Mouse (Mus musculus) 3T3-L1 (cell line): ENCODE results near the gene Galntl5.
A peak's percentile ranks its signal among the peaks of the same experiment; 100 is the strongest.
"Not testable (repeated sequence)": the region's sequence is repeated elsewhere in the genome, so short reads cannot be mapped to it uniquely, and the experiment has no call there.

Experiments
- DNase-seq: peaks from one replicate; pipeline ENCODE4 v3.0.0-alpha.2; 2015; ENCODE audit warnings: low read depth, low spot score

Gene Galntl5

DNA sequence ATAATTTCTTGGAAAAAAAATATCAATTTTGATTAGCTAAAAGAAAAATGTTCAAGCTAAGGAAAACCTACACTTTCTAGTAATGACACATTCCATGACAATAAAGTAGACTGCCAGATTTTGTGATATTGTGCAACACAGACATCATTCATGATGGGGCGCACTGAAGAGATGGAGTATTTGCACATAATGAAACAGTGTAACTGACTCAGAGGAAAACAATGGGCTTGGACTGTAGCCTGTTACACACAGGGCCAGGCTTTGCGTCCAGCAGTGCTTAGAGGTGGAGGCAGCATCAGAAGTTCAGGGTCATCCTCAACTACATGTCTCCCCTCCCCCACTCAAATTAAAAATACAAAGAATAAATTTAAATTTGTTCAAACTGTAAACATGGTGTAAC is 9.3 kb downstream of the Galntl5 start:
- no peak for DNase-seq

DNA sequence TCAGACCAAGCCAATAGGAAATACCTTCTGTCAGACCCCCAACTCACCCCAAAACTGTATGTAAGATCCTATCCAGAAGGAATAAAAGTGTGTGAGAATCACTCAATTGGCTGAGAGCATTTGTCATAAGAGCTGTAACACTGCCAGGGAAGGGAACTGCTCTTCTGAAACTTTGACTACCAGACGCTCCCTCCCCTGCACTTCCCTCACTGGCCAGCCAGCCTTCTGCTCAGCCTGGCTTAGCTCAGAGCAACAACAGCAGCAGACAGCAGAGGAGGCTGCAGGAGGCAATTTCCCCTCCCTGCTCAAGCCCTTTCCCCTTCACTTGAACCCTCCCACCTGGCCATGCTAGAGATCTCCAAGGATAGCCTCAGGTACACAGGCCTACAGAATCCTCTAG is 30.6 kb downstream of the Galntl5 start:
- DNase-seq, result no peak

DNA sequence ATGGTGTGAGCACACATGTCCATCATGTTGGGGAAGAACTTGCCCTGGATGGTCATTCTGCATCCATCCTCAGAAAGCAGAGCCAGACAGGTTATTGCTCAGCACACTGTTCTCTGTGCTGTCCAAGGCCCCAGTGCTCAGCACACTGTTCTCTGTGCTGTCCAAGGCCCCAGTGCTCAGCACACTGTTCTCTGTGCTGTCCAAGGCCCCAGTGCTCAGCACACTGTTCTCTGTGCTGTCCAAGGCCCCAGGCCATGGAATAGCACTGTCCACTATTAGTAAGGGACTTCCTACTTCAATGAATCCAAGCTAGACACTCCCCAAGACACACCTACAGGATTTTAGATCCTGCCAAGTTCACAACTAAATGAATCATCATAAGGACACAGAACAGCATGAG is 32.0 kb downstream of the Galntl5 start:
- not testable (repeated sequence) for DNase-seq

DNA sequence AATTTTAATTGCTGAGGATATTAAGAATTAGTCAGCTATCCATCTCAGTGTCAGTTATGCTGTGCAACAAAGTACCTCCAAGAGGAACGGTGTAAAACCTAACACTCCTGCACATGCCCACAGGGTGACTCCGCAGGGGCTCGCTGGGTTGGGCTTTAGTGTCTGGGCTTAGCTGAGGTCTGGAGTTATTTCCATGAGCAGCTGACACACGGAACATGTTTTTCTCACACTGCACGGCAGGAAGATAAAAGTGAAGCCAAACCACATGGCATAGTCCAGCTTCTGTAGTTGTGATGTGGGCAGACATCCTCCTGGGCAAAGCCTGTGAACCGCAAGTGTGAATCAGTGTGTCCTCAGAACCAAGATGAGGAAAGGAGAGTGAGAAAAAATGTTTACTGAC is 33.7 kb downstream of the Galntl5 start:
- DNase-seq, result no peak

DNA sequence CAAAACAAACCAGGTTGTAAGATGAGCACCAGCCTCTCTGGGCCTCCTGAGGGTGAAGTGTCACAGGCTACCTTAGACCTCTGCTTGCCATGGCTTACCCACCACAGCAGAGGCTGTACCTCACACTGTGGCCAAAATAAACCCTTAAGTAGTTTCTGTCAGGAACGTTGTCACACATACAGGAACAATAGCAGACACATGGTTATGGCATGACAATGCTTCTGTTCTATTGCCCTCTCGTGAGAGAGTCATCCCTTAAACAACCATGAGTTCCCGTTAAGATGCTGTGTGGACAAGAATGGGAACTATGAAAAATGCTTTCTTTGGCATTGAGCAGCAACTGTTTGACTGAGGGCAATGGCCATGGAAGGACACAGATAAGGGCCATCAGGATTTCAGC is 40.3 kb downstream of the Galntl5 start, which contains the start of gene Galnt11:
Galnt11 (plus strand) TSS at position 301 of the 400 bp plus-strand sequence.
- DNase-seq, result no peak

DNA sequence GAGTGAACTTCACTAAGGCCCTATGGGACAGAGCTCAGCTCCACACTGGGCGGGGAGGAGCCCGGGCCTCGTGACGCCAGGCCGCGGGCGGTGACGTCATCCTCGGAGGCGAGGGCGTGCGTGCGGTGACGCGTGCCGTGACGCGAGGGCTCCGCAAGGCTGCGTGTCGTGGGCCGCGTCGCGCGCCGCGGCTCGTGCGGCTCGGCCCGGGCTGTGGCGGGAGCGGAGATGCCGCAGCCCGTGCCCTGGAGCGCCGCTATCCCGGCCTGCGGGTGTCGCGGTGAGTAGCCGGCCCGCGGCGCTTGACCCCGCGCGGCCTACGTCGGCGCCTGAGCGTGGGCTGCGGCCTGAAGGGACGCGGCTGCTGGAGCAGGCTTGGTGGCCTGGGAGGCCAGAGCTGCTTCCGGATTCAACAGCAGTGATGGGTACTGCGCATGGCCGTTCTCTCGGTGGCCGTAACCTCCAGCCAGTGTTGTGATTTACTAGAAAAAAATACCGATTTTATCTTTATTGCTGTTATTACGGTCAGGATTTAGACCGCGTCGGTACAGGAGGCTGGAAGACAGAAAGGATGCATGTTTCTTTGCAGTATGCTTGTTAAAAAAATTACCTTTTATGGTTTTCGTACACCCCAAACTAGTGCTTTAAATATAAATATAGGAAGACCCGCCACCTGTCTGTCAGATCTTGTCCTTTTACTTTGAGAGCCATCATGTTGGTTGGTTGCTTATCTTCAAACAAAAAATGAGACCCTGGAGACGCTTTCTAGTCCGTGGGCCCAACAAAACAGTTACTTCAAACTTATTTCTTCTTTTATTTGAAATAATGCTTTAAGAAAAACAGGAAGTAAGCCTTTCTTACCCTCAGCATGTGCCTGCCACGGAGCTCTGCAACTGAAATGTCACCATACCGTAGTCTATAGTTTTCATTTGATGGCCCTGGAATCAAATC is 41.8 kb downstream of the Galntl5 start, which contains the start of gene E130116L18Rik:
E130116L18Rik (minus strand) TSS at position 402 of the 951 bp plus-strand sequence.
- DNase-seq, result peak; percentile 75

DNA sequence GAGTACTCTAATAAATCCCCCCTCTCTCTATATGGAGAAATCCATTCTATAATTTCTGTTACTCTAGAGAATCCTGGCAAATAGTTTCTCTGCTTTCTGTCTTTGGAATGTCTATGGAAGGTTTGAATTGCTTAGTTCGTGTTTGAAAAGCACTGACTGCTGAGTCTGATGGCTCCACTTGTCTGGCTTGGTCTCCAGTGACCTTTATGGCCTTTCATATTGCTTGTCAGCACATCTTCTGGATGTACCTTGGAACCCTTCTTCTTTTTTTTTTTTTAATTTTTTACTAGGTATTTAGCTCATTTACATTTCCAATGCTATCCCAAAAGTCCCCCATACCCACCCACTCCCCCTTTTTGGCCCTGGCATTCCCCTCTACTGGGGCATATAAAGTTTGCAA is 43.1 kb downstream of the Galntl5 start:
- not testable (repeated sequence) for DNase-seq

DNA sequence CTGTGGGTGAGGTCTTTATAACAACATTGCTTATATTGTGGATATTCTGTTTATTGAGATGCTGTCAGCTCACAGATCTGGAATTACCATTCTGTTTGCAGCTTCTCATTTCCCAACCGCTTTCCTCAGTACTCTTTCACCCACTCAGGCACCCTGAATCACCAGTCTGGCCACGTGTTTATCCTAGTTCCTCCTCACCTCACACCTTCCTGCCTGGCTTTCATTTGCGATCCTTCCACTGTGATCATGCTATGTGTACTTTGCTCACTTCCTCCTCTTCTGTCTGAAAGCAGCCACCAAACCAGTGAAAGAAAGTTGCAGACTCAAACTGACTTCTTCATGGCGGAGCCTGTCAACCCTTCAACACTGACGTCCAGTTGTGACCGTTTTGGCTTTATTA is 61.8 kb downstream of the Galntl5 start:
- DNase-seq, result no peak

DNA sequence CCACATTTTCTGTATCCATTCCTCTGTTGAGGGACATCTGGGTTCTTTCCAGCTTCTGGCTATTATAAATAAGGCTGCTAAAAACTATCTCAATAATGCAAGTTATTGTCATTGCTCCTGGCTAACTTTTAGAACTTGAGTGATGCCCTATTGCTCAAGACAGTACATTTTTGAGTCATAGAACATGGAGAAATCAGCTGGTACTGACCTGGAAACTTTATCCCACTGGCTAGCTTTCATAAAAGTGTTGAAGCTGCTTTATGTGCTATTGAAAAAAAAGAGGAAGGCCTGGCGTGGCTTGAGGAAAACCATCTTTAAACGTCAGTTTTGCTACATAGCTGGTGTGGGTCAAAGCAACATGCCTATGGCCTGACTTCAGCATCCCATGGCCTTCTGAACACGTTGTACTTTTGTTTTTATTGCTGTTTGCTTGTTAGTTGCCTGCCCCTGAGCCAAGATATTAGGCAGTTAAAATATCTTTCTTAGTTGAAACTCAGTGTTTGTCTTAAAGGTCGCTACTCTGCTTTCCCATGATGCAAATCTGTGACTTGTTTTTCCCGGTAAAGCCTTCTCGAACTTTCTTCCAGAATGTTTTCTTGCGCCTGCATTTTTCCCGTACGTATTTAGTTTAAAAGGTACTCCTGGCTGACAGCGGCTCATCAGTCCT is 64.7 kb downstream of the Galntl5 start:
- peak; percentile 33 for DNase-seq

DNA sequence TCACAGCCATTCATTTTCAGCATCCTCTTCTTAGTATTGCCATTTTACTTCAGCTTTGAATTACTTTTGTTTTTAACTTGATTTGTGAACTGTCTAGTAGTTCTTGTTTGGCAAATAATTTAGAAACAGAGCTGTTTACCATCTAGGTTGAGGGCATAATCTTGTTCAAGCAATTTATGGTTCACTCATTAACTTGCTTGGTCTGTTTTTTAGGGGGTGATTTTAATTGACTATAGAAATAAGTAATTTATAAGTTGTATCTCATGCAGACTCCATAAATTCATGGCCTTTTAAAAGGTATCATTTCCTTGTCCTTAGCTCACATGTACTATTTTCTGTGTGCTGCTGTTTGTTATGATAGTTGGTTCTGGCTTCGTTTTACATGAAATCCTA is 65.2 kb downstream of the Galntl5 start:
- no peak for DNase-seq

DNA sequence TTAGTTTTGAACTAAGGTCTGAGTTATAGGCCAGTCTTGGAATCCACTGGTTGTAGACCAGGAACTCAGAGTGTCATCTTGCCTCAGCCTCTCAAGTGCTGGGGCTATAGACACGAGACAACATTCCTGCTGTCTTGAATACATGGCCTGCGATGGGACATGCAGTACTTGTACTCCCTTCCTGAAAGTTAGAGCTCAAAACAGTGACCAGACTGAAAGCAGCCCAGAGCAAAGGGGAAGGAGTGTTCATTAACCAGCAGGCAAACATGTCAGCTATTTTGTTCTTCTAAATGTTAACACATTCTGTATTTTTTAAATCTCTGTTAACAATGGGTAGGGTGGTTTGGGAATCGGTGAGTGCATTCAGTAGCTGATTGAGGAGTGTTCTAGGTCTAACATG is 65.8 kb downstream of the Galntl5 start:
- no peak for DNase-seq

DNA sequence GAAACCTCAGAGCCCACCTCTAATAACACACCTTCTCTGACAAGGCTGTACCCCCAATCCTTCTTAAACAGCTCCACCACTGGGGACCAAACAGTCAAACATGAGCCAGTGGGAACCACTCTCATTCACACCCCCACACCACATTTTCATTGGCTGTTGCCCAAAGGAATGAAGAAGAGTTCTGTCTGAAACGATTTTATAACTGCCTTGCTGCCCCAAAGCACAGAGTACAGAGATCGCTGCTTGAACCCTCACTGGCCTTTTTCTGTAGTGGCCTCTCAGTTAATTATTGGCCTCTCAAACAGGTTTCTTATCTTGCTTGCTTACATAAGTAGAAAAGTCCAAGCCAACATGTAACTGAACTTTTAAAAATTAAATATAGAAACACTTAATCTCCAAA is 71.2 kb downstream of the Galntl5 start:
- no peak for DNase-seq

DNA sequence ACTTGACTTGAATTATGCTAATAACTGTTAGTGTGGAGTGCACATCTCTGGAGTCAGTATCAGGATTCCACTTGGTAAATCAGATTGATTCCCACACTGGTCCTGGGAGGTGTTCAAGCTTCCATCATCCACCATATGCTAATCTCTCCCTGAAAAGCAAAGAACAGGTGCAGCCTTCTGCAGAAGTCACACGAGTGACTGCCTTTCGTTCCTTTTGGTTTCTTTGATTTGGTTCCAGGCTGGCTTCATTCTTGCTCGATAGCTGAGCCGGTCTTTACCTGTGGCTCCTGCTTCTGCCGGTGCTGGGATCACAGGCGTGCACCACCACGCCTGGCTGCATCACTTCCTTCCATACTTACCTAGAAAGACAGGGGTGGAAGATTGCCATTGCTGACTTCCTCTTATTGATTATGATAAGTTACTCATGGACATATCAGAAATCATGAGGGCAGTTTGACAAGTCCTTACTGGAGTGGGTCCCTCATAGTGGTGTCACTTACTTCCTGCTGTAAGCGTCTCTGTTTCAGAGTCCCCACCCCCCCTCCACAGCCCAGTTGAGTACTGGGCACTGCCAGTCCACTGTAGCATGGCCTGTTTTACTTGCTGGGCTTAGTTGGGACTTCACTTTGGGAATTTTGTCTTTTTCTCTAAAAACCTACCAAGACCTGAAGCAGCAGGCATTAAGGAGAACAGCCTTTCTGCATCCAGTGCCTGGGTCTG is 71.7 kb downstream of the Galntl5 start:
- no peak for DNase-seq

DNA sequence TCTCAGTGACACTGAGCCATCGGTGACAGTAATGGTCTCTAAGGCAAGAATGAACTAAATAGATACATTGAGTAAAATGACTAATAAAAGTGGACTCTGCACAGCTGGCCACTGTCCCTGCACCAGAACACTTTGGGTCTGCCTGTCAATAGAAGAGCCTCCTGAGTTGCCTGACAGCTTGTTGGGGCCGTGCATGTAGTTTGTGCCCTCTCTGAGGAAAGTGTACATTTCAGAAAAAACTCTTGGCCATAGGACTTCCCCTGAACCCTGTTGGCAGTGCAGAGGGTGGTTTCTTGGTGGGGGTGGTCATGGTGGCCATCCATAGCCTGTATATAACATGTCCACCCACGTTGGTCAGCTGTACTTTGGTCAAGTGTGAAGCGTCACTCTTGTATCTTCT is 73.2 kb downstream of the Galntl5 start:
- no peak for DNase-seq

DNA sequence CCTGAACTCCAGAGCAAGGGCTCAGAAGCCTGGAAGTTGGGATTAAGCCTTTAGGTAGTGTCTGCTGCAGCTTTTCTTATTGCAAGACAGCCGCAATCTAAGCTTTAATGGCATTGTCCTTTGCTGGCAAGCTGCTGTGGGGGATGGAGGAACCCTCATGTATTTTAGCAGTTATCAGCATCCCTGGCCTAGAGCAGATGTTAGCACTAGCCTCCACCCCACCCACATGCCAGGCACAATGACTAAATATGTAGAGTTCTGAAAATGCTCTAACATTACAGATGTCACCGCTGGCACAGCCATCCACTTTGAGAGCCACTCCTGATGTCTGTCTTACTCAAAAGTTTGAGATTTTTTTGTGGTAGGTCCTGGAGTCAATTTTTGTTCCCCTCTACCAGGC is 75.4 kb downstream of the Galntl5 start:
- DNase-seq, result no peak

DNA sequence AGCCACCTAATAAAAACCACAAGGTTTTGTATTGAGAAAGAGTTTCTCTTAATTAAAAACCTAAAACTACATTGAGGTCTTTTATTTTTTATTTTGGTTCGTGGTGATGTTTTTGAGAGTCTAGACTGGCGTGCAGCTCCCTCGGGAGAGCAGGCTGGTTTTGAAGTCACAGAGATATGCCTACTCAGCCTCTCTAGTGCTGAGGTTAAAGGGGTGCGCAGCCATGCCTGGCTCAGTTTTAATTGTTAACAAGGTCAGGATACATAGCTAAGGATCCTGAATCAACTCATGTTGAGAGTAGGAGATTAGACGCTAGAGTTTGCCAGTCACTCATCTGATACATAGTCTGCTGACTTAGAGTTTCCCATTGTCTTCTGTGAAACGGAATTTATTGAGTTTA is 80.2 kb downstream of the Galntl5 start:
- no peak for DNase-seq

DNA sequence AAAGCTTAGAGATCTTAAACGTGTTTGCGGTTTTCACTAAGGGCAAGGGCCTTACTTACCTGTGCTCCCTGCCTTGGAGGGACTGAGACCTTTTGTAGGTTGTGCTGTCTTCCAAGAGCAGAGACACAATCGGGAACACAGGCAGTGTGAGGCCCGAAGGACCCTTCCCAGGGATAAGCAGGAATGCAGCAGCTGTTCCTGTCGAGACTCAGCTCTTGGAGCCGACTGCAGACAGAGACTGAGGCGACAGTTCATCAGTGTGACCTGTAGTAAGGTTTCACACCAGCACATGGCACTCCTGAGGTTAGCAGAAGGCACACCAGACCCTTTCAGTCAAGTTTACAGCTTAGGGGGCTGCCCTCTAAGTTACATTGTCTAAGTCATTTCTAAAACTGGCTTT is 81.0 kb downstream of the Galntl5 start:
- no peak for DNase-seq

DNA sequence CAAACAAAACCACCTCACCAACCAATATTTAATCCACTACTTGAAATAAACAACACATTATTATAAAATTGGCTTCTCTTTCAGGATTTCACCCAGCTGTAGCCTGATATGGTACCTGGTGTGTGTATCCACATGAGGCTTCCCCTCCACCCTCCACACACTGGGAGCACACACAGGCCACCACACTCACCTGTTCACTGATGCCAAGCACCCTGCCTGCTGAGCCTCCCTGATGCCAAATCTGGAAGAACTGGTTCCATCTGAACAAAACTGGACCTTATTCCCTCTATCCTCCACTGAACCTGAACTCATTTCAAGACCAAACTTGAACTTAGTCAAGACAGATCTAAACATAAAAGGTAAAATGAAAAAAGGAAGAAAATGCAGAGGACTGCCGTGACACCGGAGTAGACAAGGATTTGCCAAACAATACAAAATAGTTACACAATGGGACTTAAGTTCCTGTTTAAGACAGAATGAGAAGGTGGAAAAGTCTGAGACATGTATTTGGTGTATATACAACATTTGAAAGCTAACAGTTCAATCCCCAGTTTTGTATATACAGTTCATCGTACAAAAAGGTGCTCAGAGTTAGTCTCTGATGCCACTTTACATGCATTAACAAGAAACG is 87.1 kb downstream of the Galntl5 start:
- no peak for DNase-seq
